Mouse (Mus musculus) neural tube, embryonic 15.5 days (tissue): ENCODE results near the gene Nif3l1. TPM values are rescaled to one million over a fixed set of nuclear protein-coding genes. Genes with fewer than 3 reads are reported as not detected.

Experiments used
- ATAC-seq: fragments of 200-750 bp; cut with Nextera tagmentation; 2 replicates; pipeline ENCODE4 v1.8.0; 2017; ENCODE audit warnings: mild to moderate bottlenecking, moderate TSS enrichment, moderate library complexity; ENCODE audit not compliant: low FRiP score
- H3K27ac ChIP-seq: fragments of 300-500 bp; sonication (generic); replicated peaks from 2 replicates; pipeline ENCODE4 v1.5.1; 2015; ENCODE audit warnings: mild to moderate bottlenecking, inconsistent platforms
- H3K27me3 ChIP-seq: fragments of 300-500 bp; sonication (generic); replicated peaks from 2 replicates; pipeline ENCODE4 v1.6.1; 2015; ENCODE audit warnings: inconsistent platforms
- H3K36me3 ChIP-seq: fragments of 300-500 bp; sonication (generic); 2 replicates; pipeline ENCODE4 v1.6.1; 2015; ENCODE audit warnings: inconsistent platforms
- H3K4me1 ChIP-seq: fragments of 300-500 bp; sonication (generic); 2 replicates; pipeline ENCODE4 v1.6.1; 2015; ENCODE audit warnings: inconsistent platforms
- H3K4me2 ChIP-seq: fragments of 300-500 bp; sonication (generic); 2 replicates; pipeline ENCODE4 v1.6.1; 2015; ENCODE audit warnings: inconsistent platforms, mild to moderate bottlenecking, moderate library complexity
- H3K4me3 ChIP-seq: fragments of 300-500 bp; sonication (generic); replicated peaks from 2 replicates; pipeline ENCODE4 v1.5.1; 2015; ENCODE audit warnings: mild to moderate bottlenecking, inconsistent platforms
- H3K9ac ChIP-seq: fragments of 300-500 bp; sonication (generic); replicated peaks from 2 replicates; pipeline ENCODE4 v1.6.1; 2015; ENCODE audit warnings: mild to moderate bottlenecking, inconsistent platforms
- H3K9me3 ChIP-seq: fragments of 300-500 bp; sonication (generic); replicated peaks from 2 replicates; pipeline ENCODE4 v1.6.1; 2016; ENCODE audit warnings: inconsistent platforms
- WGBS: fragments of 180-500 bp; shearing (Covaris S2); methylation state at CpG from one replicate; pipeline ENCODE4 v1.1.7; 2015; ENCODE audit warnings: mixed read lengths; 5-methylcytosine and 5-hydroxymethylcytosine counted together
- polyA plus RNA-seq: library from polyadenylated mRNA; unstranded; fragments of >200 nt; fragmentation: Nextera tagmentation; extraction: Ambion mirVana; gene quantifications from 2 replicates; pipeline ENCODE4 v1.2.1, GENCODE M21; 2015

Gene Nif3l1
- 47.2 and 48.4 TPM in 2 replicates for polyA plus RNA-seq

- Histone ChIP-seq H3K4me2 (peak within 1 kb of the TSS; percentile 75), H3K9me3 (no peaks in the 10 kb centered on the region), H3K27me3 (no peaks in the 10 kb centered on the region), H3K36me3 (peaks cover 18% of the 10 kb centered on the region), H3K4me3 (peak within 1 kb of the TSS; percentile 74), H3K27ac (peak within 1 kb of the TSS; percentile 91), H3K4me1 (peaks cover 30% of the 10 kb centered on the region), H3K9ac (peak within 1 kb of the TSS; percentile 80)
- ATAC-seq, result peak; percentile 99
- under 1% methylated on average over 33 of the region's 33 CpGs for WGBS
Measured at GRCm38 (mm10) chr1:58445143-58445722, at the start of gene Nif3l1, which contains the start of gene Ppil3. Gene Nif3l1 (plus strand): TSS chr1:58445151. Gene Ppil3 (minus strand): TSS chr1:58445486.

GRCm38 (mm10) chr1:58395341-58395740, 49.6 kb upstream of the Nif3l1 start:
- 95% methylated on average over 3 of the region's 3 CpGs for WGBS
- H3K4me2 ChIP-seq, result no peak overlapping the region
- no peak overlapping the region for H3K4me3 ChIP-seq
- no peak for ATAC-seq
- peaks cover 52% of the 10 kb centered on the region for H3K36me3 ChIP-seq
- peaks cover 25% of the 10 kb centered on the region for H3K4me1 ChIP-seq
- H3K27ac ChIP-seq, result no peak overlapping the region
- H3K9ac ChIP-seq, result no peak overlapping the region
- H3K27me3 ChIP-seq, result no peaks in the 10 kb centered on the region
- H3K9me3 ChIP-seq, result no peaks in the 10 kb centered on the region

- Histone ChIP-seq H3K36me3 (peaks cover 60% of the 10 kb centered on the region), H3K4me2 (no peak overlapping the region), H3K4me1 (peaks cover 21% of the 10 kb centered on the region), H3K9ac (no peak overlapping the region), H3K4me3 (no peak overlapping the region), H3K27ac (no peak overlapping the region), H3K9me3 (no peaks in the 10 kb centered on the region), H3K27me3 (no peaks in the 10 kb centered on the region)
- no peak for ATAC-seq
- WGBS, result 93% methylated on average over 1 of the region's 1 CpGs
Measured at GRCm38 (mm10) chr1:58396179-58396578, 48.8 kb upstream of the Nif3l1 start.

GRCm38 (mm10) chr1:58397731-58398130, 47.2 kb upstream of the Nif3l1 start:
- Histone ChIP-seq H3K27ac (no peak overlapping the region), H3K9ac (no peak overlapping the region), H3K4me3 (no peak overlapping the region), H3K9me3 (no peaks in the 10 kb centered on the region), H3K4me2 (no peak overlapping the region), H3K36me3 (peaks cover 74% of the 10 kb centered on the region), H3K4me1 (peaks cover 13% of the 10 kb centered on the region), H3K27me3 (no peaks in the 10 kb centered on the region)
- no peak for ATAC-seq
- 95% methylated on average over 6 of the region's 6 CpGs for WGBS

- H3K4me2 ChIP-seq, result no peak overlapping the region
- no peaks in the 10 kb centered on the region for H3K27me3 ChIP-seq
- H3K9ac ChIP-seq, result no peak overlapping the region
- no peaks in the 10 kb centered on the region for H3K4me1 ChIP-seq
- H3K4me3 ChIP-seq, result no peak overlapping the region
- H3K36me3 ChIP-seq, result peaks cover 82% of the 10 kb centered on the region
- no peaks in the 10 kb centered on the region for H3K9me3 ChIP-seq
- no peak overlapping the region for H3K27ac ChIP-seq
- WGBS, result 89% methylated on average over 6 of the region's 6 CpGs
- ATAC-seq, result no peak
Measured at GRCm38 (mm10) chr1:58401396-58401795, 43.6 kb upstream of the Nif3l1 start.

GRCm38 (mm10) chr1:58403745-58404144, 41.2 kb upstream of the Nif3l1 start:
- Histone ChIP-seq H3K4me3 (no peak overlapping the region), H3K27ac (no peak overlapping the region), H3K4me2 (no peak overlapping the region), H3K27me3 (no peaks in the 10 kb centered on the region), H3K9me3 (no peaks in the 10 kb centered on the region), H3K36me3 (peaks cover 70% of the 10 kb centered on the region), H3K4me1 (no peaks in the 10 kb centered on the region), H3K9ac (no peak overlapping the region)
- ATAC-seq, result no peak
- 94% methylated on average over 5 of the region's 5 CpGs for WGBS

- Histone ChIP-seq H3K27me3 (no peaks in the 10 kb centered on the region), H3K4me2 (no peak overlapping the region), H3K4me1 (no peaks in the 10 kb centered on the region), H3K9ac (no peak overlapping the region), H3K4me3 (no peak overlapping the region), H3K9me3 (no peaks in the 10 kb centered on the region), H3K27ac (no peak overlapping the region), H3K36me3 (peaks cover 68% of the 10 kb centered on the region)
- ATAC-seq, result no peak
- WGBS, result 96% methylated on average over 7 of the region's 7 CpGs
Measured at GRCm38 (mm10) chr1:58407321-58407720, 37.6 kb upstream of the Nif3l1 start.

GRCm38 (mm10) chr1:58408141-58408540, 36.8 kb upstream of the Nif3l1 start:
- H3K27ac ChIP-seq, result no peak overlapping the region
- H3K9me3 ChIP-seq, result no peaks in the 10 kb centered on the region
- 86% methylated on average over 6 of the region's 6 CpGs for WGBS
- no peak overlapping the region for H3K9ac ChIP-seq
- no peak overlapping the region for H3K4me2 ChIP-seq
- peaks cover 67% of the 10 kb centered on the region for H3K36me3 ChIP-seq
- no peak overlapping the region for H3K4me3 ChIP-seq
- no peaks in the 10 kb centered on the region for H3K27me3 ChIP-seq
- no peak for ATAC-seq
- no peaks in the 10 kb centered on the region for H3K4me1 ChIP-seq

GRCm38 (mm10) chr1:58409553-58410197, 35.3 kb upstream of the Nif3l1 start:
- 85% methylated on average over 5 of the region's 5 CpGs for WGBS
- no peak for ATAC-seq
- H3K36me3 ChIP-seq, result peaks cover 69% of the 10 kb centered on the region
- H3K9me3 ChIP-seq, result no peaks in the 10 kb centered on the region
- no peak overlapping the region for H3K4me3 ChIP-seq
- no peak overlapping the region for H3K27ac ChIP-seq
- H3K27me3 ChIP-seq, result no peaks in the 10 kb centered on the region
- H3K9ac ChIP-seq, result no peak overlapping the region
- H3K4me2 ChIP-seq, result no peak overlapping the region
- no peaks in the 10 kb centered on the region for H3K4me1 ChIP-seq

GRCm38 (mm10) chr1:58410198-58410588, 34.8 kb upstream of the Nif3l1 start:
- H3K27ac ChIP-seq, result no peak overlapping the region
- H3K9me3 ChIP-seq, result no peaks in the 10 kb centered on the region
- ATAC-seq, result no peak
- H3K4me1 ChIP-seq, result no peaks in the 10 kb centered on the region
- H3K36me3 ChIP-seq, result peaks cover 72% of the 10 kb centered on the region
- H3K4me3 ChIP-seq, result no peak overlapping the region
- H3K9ac ChIP-seq, result no peak overlapping the region
- no peak overlapping the region for H3K4me2 ChIP-seq
- no peaks in the 10 kb centered on the region for H3K27me3 ChIP-seq
- 84% methylated on average over 3 of the region's 3 CpGs for WGBS

- Histone ChIP-seq H3K4me1 (no peaks in the 10 kb centered on the region), H3K4me3 (no peak overlapping the region), H3K9me3 (no peaks in the 10 kb centered on the region), H3K9ac (no peak overlapping the region), H3K36me3 (peaks cover 73% of the 10 kb centered on the region), H3K27me3 (no peaks in the 10 kb centered on the region), H3K27ac (no peak overlapping the region), H3K4me2 (no peak overlapping the region)
- ATAC-seq, result 0 out of 2 replicates have a peak, but pooled peaks have one; percentile 15
- WGBS, result 89% methylated on average over 7 of the region's 7 CpGs
Measured at GRCm38 (mm10) chr1:58410776-58411175, 34.2 kb upstream of the Nif3l1 start.

GRCm38 (mm10) chr1:58415442-58415841, 29.5 kb upstream of the Nif3l1 start:
- H3K4me2 ChIP-seq, result no peak overlapping the region
- H3K4me1 ChIP-seq, result peaks cover 15% of the 10 kb centered on the region
- peaks cover 86% of the 10 kb centered on the region for H3K36me3 ChIP-seq
- H3K27ac ChIP-seq, result no peak overlapping the region
- WGBS, result 31% methylated on average over 1 of the region's 1 CpGs
- ATAC-seq, result no peak
- no peaks in the 10 kb centered on the region for H3K9me3 ChIP-seq
- no peak overlapping the region for H3K4me3 ChIP-seq
- H3K9ac ChIP-seq, result no peak overlapping the region
- no peaks in the 10 kb centered on the region for H3K27me3 ChIP-seq
